Mouse (Mus musculus) lung, adult 2 months (tissue): Measurements from ENCODE around the gene Grk3. TPM values are rescaled to one million over a fixed set of nuclear protein-coding genes. Genes with fewer than 3 reads are reported as not detected.

Experiments used
- DNase-seq: peaks from one replicate; pipeline ENCODE4 v3.0.0; 2022
- H3K4me1 ChIP-seq: fragments of 200-500 bp; 2 replicates; pipeline ENCODE4 v1.6.1; 2011; ENCODE audit warnings: low read length; ENCODE audit not compliant: control insufficient read depth, insufficient read depth
- H3K4me3 ChIP-seq: fragments of 200-500 bp; replicated peaks from 2 replicates; pipeline ENCODE3; 2011; ENCODE audit warnings: low read depth, mild to moderate bottlenecking, control low read depth, low read length; ENCODE audit errors: extremely low read depth
- CTCF ChIP-seq: fragments of 200-500 bp; IDR thresholded peaks from 2 replicates; pipeline ENCODE4 v1.5.1; 2011; ENCODE audit warnings: mild to moderate bottlenecking, low read length, control low read depth; ENCODE audit not compliant: insufficient read depth
- POLR2A ChIP-seq: fragments of 200-500 bp; IDR thresholded peaks from 2 replicates; pipeline ENCODE4 v1.6.1; 2011; ENCODE audit warnings: low read depth, mild to moderate bottlenecking, control low read depth, low read length, borderline replicate concordance; ENCODE audit errors: extremely low read depth
- WGBS: fragments of 180-500 bp; shearing (Covaris S2); methylation state at CpG from one replicate; pipeline ENCODE4 v1.1.7; 2018; 5-methylcytosine and 5-hydroxymethylcytosine counted together
- polyA plus RNA-seq: library from polyadenylated mRNA; depleted of rRNA; stranded (reverse); fragments of >200 nt; gene quantifications from 2 replicates; pipeline ENCODE4 v1.2.3, GENCODE M21; 2012

The Grk3 gene
- polyA plus RNA-seq, 1 experiment: 33.0 TPM

GRCm38 (mm10) chr5:112956841-112957240 lies 58.8 kb downstream of the Grk3 start:
- no peak overlapping the region for H3K4me3 ChIP-seq

GRCm38 (mm10) chr5:112956368-112956767 lies 59.2 kb downstream of the Grk3 start:
- Histone ChIP-seq H3K4me3 (no peak overlapping the region), H3K4me1 (no peaks in the 10 kb centered on the region)
- 88% methylated on average over 8 of the region's 8 CpGs for WGBS
- no peak for DNase-seq
- no peak for TF ChIP-seq CTCF
- TF ChIP-seq POLR2A: no peak

More at GRCm38 (mm10) chr5:112956841-112957240, 58.8 kb downstream of the Grk3 start:
- 62% methylated on average over 12 of the region's 12 CpGs for WGBS
- TF ChIP-seq POLR2A: no peak
- no peak for TF ChIP-seq CTCF
- DNase-seq: no peak
- H3K4me1 ChIP-seq: no peaks in the 10 kb centered on the region

- no peak for DNase-seq
- WGBS: 82% methylated on average over 3 of the region's 3 CpGs
- Histone ChIP-seq H3K4me3 (no peak overlapping the region), H3K4me1 (no peaks in the 10 kb centered on the region)
- TF ChIP-seq POLR2A (no peak), CTCF (no peak)
Observed at GRCm38 (mm10) chr5:112950847-112951246, 64.7 kb downstream of the Grk3 start.

GRCm38 (mm10) chr5:112945925-112946324 lies 69.7 kb downstream of the Grk3 start:
- DNase-seq: no peak
- Histone ChIP-seq H3K4me3 (no peak overlapping the region), H3K4me1 (no peaks in the 10 kb centered on the region)
- TF ChIP-seq POLR2A (no peak), CTCF (no peak)
- 75% methylated on average over 7 of the region's 7 CpGs for WGBS

GRCm38 (mm10) chr5:112942244-112942643 lies 73.3 kb downstream of the Grk3 start:
- no peak overlapping the region for H3K4me3 ChIP-seq
- TF ChIP-seq POLR2A (no peak), CTCF (no peak)
- H3K4me1 ChIP-seq: no peaks in the 10 kb centered on the region
- WGBS: 72% methylated on average over 7 of the region's 7 CpGs
- no peak for DNase-seq

GRCm38 (mm10) chr5:112941001-112941400 lies 74.6 kb downstream of the Grk3 start:
- TF ChIP-seq POLR2A (no peak), CTCF (no peak)
- no peak for DNase-seq
- no peaks in the 10 kb centered on the region for H3K4me1 ChIP-seq
- H3K4me3 ChIP-seq: no peak overlapping the region
- WGBS: 92% methylated on average over 12 of the region's 12 CpGs

GRCm38 (mm10) chr5:112936632-112937031 lies 79.0 kb downstream of the Grk3 start:
- TF ChIP-seq CTCF (no peak), POLR2A (no peak)
- no peak overlapping the region for H3K4me3 ChIP-seq
- DNase-seq: no peak
- H3K4me1 ChIP-seq: no peaks in the 10 kb centered on the region; the same call in 1 of the 2 replicates
- 80% methylated on average over 10 of the region's 10 CpGs for WGBS

- DNase-seq: no peak
- H3K4me3 ChIP-seq: no peak overlapping the region
- WGBS: 63% methylated on average over 8 of the region's 8 CpGs
- no peaks in the 10 kb centered on the region; the same call in 1 of the 2 replicates for H3K4me1 ChIP-seq
- TF ChIP-seq CTCF (no peak), POLR2A (no peak)
Observed at GRCm38 (mm10) chr5:112935436-112935835, 80.2 kb downstream of the Grk3 start.

GRCm38 (mm10) chr5:112932878-112933567 lies 82.6 kb downstream of the Grk3 start:
- no peak overlapping the region for H3K4me3 ChIP-seq
- TF ChIP-seq CTCF: no peak
- no peak for TF ChIP-seq POLR2A
- DNase-seq: no peak
- WGBS: 83% methylated on average over 11 of the region's 11 CpGs
- no peaks in the 10 kb centered on the region; the same call in 1 of the 2 replicates for H3K4me1 ChIP-seq

GRCm38 (mm10) chr5:112931901-112932300 lies 83.7 kb downstream of the Grk3 start:
- WGBS: 89% methylated on average over 5 of the region's 5 CpGs
- Histone ChIP-seq H3K4me3 (no peak overlapping the region), H3K4me1 (no peaks in the 10 kb centered on the region; the same call in 1 of the 2 replicates)
- DNase-seq: no peak
- TF ChIP-seq POLR2A (no peak), CTCF (no peak)
